Mouse (Mus musculus) intestine, postnatal 0 days (tissue): ENCODE measurements around the gene Fgf15. TPM values are rescaled to one million over a fixed set of nuclear protein-coding genes. Genes with fewer than 3 reads are reported as not detected.

Experiments
- ATAC-seq: fragments of 200-750 bp; cut with Nextera tagmentation; 2 replicates; pipeline ENCODE4 v1.8.0; 2017; ENCODE audit warnings: mild to moderate bottlenecking, moderate TSS enrichment, moderate library complexity
- H3K27ac ChIP-seq: fragments of 300-500 bp; sonication (generic); 2 replicates; pipeline ENCODE4 v1.5.1; 2014; ENCODE audit warnings: mild to moderate bottlenecking, low read depth, low read length, moderate library complexity
- H3K27me3 ChIP-seq: fragments of 300-500 bp; sonication (generic); replicated peaks from 2 replicates; pipeline ENCODE4 v1.6.1; 2014; ENCODE audit warnings: low read length, mixed read lengths; ENCODE audit not compliant: control insufficient read depth, insufficient read depth
- H3K36me3 ChIP-seq: fragments of 300-500 bp; sonication (generic); 2 replicates; pipeline ENCODE4 v1.6.1; 2014; ENCODE audit warnings: mild to moderate bottlenecking, moderate library complexity; ENCODE audit not compliant: control insufficient read depth, insufficient read depth
- H3K4me1 ChIP-seq: fragments of 300-500 bp; sonication (generic); replicated peaks from 2 replicates; pipeline ENCODE4 v1.6.1; 2014; ENCODE audit warnings: antibody characterized with exemption, low read length, mixed read lengths; ENCODE audit not compliant: control insufficient read depth, insufficient read depth
- H3K4me2 ChIP-seq: fragments of 300-500 bp; sonication (generic); replicated peaks from 2 replicates; pipeline ENCODE4 v1.6.1; 2014; ENCODE audit warnings: low read depth, mild to moderate bottlenecking, moderate library complexity
- H3K4me3 ChIP-seq: fragments of 300-500 bp; sonication (generic); 2 replicates; pipeline ENCODE4 v1.5.1; 2014; ENCODE audit warnings: low read depth, low read length
- H3K9ac ChIP-seq: fragments of 300-500 bp; sonication (generic); 2 replicates; pipeline ENCODE4 v1.6.1; 2014; ENCODE audit warnings: mild to moderate bottlenecking, low read depth, low read length
- H3K9me3 ChIP-seq: fragments of 300-500 bp; sonication (generic); 2 replicates; pipeline ENCODE4 v1.6.1; 2016; ENCODE audit warnings: mixed run types; ENCODE audit not compliant: control insufficient read depth
- CTCF ChIP-seq: sonication (generic); IDR thresholded peaks from 2 replicates; pipeline ENCODE4 v1.5.1; 2016; ENCODE audit warnings: low read depth, mild to moderate bottlenecking, control low read depth, antibody characterized with exemption, moderate library complexity
- WGBS: fragments of 180-500 bp; shearing (Covaris S2); extraction: QIAGEN DNeasy Blood & Tissue Kit; methylation state at CpG from one replicate; pipeline ENCODE4 v1.1.7; 2014; 5-methylcytosine and 5-hydroxymethylcytosine counted together
- polyA plus RNA-seq: library from polyadenylated mRNA; unstranded; fragments of >200 nt; fragmentation: Nextera tagmentation; extraction: Ambion mirVana; gene quantifications from 2 replicates; pipeline ENCODE4 v1.2.1, GENCODE M21; 2015

The Fgf15 gene
- polyA plus RNA-seq, 1 experiment from 2014 or later = 51.7 TPM

GRCm38 (mm10) chr7:144867161-144867560 lies 29.2 kb upstream of the Fgf15 start:
- WGBS = 51% methylated on average over 4 of the region's 4 CpGs
- no peak overlapping the region for H3K27ac ChIP-seq

GRCm38 (mm10) chr7:144867602-144868001 lies 28.7 kb upstream of the Fgf15 start:
- Histone ChIP-seq H3K9me3 (no peaks in the 10 kb centered on the region), H3K27me3 (peaks cover 40% of the 10 kb centered on the region), H3K36me3 (no peaks in the 10 kb centered on the region), H3K9ac (no peak overlapping the region), H3K4me2 (no peak overlapping the region), H3K4me1 (no peaks in the 10 kb centered on the region), H3K4me3 (no peak overlapping the region), H3K27ac (no peak overlapping the region)
- 75% methylated on average over 8 of the region's 8 CpGs for WGBS
- TF ChIP-seq CTCF = no peak
- no peak for ATAC-seq

More at GRCm38 (mm10) chr7:144867161-144867560, 29.2 kb upstream of the Fgf15 start:
- H3K9ac ChIP-seq = no peak overlapping the region
- no peak for ATAC-seq
- H3K36me3 ChIP-seq = no peaks in the 10 kb centered on the region
- H3K4me1 ChIP-seq = no peaks in the 10 kb centered on the region
- H3K4me3 ChIP-seq = no peak overlapping the region
- H3K9me3 ChIP-seq = no peaks in the 10 kb centered on the region
- H3K27me3 ChIP-seq = peaks cover 44% of the 10 kb centered on the region
- TF ChIP-seq CTCF = no peak
- no peak overlapping the region for H3K4me2 ChIP-seq

- no peak overlapping the region for H3K27ac ChIP-seq
- no peaks in the 10 kb centered on the region for H3K9me3 ChIP-seq
- no peak for TF ChIP-seq CTCF
- H3K9ac ChIP-seq = no peak overlapping the region
- ATAC-seq = no peak
- no peaks in the 10 kb centered on the region for H3K4me1 ChIP-seq
- H3K4me2 ChIP-seq = no peak overlapping the region
- no peak overlapping the region for H3K4me3 ChIP-seq
- 0 out of 2 replicates have a peak, but pooled peaks cover 9% of the 10 kb centered on the region for H3K27me3 ChIP-seq
- WGBS = 62% methylated on average over 4 of the region's 4 CpGs
- no peaks in the 10 kb centered on the region for H3K36me3 ChIP-seq
These were observed 23.9 kb upstream of the Fgf15 start for GRCm38 (mm10) chr7:144872420-144872819.

- Histone ChIP-seq H3K4me1 (no peaks in the 10 kb centered on the region), H3K27ac (no peak overlapping the region), H3K9ac (no peak overlapping the region), H3K27me3 (0 out of 2 replicates have a peak, but pooled peaks cover 9% of the 10 kb centered on the region), H3K4me3 (no peak overlapping the region), H3K4me2 (no peak overlapping the region), H3K36me3 (no peaks in the 10 kb centered on the region), H3K9me3 (no peaks in the 10 kb centered on the region)
- ATAC-seq = no peak
- 79% methylated on average over 4 of the region's 4 CpGs for WGBS
- no peak for TF ChIP-seq CTCF
These were observed 23.2 kb upstream of the Fgf15 start for GRCm38 (mm10) chr7:144873160-144873559.

- Histone ChIP-seq H3K4me2 (no peak overlapping the region), H3K4me3 (no peak overlapping the region), H3K4me1 (no peaks in the 10 kb centered on the region), H3K36me3 (no peaks in the 10 kb centered on the region), H3K9me3 (no peaks in the 10 kb centered on the region), H3K27me3 (0 out of 2 replicates have a peak, but pooled peaks cover 9% of the 10 kb centered on the region), H3K9ac (no peak overlapping the region), H3K27ac (no peak overlapping the region)
- ATAC-seq = no peak
- no peak for TF ChIP-seq CTCF
- WGBS = 73% methylated on average over 4 of the region's 4 CpGs
These were observed 22.1 kb upstream of the Fgf15 start for GRCm38 (mm10) chr7:144874226-144874625.

GRCm38 (mm10) chr7:144878401-144878800 lies 17.9 kb upstream of the Fgf15 start:
- no peak for ATAC-seq
- Histone ChIP-seq H3K4me3 (no peak overlapping the region), H3K4me2 (no peak overlapping the region), H3K27me3 (0 out of 2 replicates have a peak, but pooled peaks cover 5% of the 10 kb centered on the region), H3K9me3 (no peaks in the 10 kb centered on the region), H3K4me1 (no peaks in the 10 kb centered on the region), H3K27ac (no peak overlapping the region), H3K9ac (no peak overlapping the region), H3K36me3 (no peaks in the 10 kb centered on the region)
- WGBS = 100% methylated on average over 1 of the region's 1 CpGs
- TF ChIP-seq CTCF = no peak

- Histone ChIP-seq H3K27me3 (no peaks in the 10 kb centered on the region; the same call in 1 of the 2 replicates), H3K9me3 (no peaks in the 10 kb centered on the region), H3K4me2 (no peak overlapping the region), H3K4me1 (no peaks in the 10 kb centered on the region), H3K9ac (no peak overlapping the region), H3K36me3 (no peaks in the 10 kb centered on the region), H3K4me3 (no peak overlapping the region), H3K27ac (no peak overlapping the region)
- no peak for ATAC-seq
- TF ChIP-seq CTCF = no peak
- WGBS = 52% methylated on average over 2 of the region's 2 CpGs
These were observed 13.2 kb upstream of the Fgf15 start for GRCm38 (mm10) chr7:144883106-144883505.
